Mouse (Mus musculus): ENCODE results near the gene Bpifb9a.
A peak's percentile ranks its signal among the peaks of the same experiment; 100 is the strongest.
"Not testable (repeated sequence)": the region's sequence is repeated elsewhere in the genome, so short reads cannot be mapped to it uniquely, and the experiment has no call there.

Gene Bpifb9a

GRCm38 (mm10) chr2:154257554-154257953, at the start of gene Bpifb9a:
TSS of gene Bpifb9a (plus strand) at chr2:154257854.
- not testable (repeated sequence) for DNase-seq (ENCODE audit: low spot score)

DNA sequence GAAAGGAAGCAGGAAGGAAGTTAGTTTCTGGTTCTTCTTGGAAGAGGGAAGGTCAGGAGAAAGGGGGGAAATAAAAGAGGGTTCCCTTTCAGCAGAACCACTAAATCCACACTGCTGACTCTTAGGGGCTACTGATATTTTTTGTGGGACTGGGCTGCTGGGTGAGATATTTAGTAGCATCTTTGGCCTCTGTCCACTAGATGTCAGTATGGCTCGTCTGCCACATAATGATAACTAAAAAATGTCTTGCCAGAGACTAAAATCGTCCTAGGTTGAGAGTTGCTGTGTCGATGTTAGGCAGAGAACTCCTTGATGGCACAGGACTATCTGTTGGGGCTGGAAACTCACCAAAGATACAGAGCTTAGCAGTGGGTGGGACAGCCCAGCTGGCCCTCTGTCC, 48.5 kb upstream of the Bpifb9a start:
- peak; percentile 74 for DNase-seq (ENCODE audit: low spot score)

DNA sequence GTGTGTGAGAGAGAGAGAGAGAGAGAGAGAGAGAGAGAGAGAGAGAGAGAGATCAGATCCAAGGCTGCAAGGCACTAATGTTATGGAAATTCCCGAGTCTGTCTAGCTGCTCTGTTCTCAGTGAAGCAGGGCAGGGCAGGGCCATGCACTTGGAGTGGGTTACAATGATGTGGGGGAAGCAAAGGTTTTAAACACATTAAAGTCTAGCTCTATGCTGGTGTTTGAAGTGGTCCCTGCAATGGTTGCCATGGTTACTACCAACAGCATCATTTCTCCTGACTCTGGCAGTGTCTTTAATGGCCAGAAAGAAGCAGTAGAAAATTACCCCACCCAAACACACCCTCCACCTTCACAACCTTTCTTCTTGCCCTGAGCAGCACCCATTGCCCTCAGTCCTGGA, 46.5 kb upstream of the Bpifb9a start:
- no peak for DNase-seq (ENCODE audit: low spot score)

GRCm38 (mm10) chr2:154211881-154212280, 45.8 kb upstream of the Bpifb9a start:
- DNase-seq (ENCODE audit: low spot score): no peak

DNA sequence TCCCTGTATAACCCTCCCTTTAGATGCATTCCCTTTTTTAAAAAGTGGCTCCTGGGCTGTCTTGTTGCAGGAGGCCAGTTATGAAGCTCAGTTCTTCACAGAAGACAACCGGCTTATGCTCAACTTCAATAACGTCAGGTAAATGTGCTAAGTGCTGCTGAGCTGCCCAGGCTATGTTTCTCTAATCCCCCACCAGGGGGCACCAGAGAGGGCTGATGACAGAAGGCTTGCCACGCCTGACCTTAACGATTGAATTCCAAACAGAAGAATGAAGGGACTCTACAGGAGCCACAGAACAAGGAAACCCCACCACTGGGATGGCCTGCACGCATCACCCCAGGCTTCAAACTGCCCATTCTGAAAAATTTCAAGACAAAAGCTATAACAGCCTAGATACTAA, 42.5 kb upstream of the Bpifb9a start:
- peak; percentile 89 for DNase-seq (ENCODE audit: low spot score)

- DNase-seq (ENCODE audit: low spot score): no peak
Measured at GRCm38 (mm10) chr2:154219950-154220349, 37.7 kb upstream of the Bpifb9a start.

DNA sequence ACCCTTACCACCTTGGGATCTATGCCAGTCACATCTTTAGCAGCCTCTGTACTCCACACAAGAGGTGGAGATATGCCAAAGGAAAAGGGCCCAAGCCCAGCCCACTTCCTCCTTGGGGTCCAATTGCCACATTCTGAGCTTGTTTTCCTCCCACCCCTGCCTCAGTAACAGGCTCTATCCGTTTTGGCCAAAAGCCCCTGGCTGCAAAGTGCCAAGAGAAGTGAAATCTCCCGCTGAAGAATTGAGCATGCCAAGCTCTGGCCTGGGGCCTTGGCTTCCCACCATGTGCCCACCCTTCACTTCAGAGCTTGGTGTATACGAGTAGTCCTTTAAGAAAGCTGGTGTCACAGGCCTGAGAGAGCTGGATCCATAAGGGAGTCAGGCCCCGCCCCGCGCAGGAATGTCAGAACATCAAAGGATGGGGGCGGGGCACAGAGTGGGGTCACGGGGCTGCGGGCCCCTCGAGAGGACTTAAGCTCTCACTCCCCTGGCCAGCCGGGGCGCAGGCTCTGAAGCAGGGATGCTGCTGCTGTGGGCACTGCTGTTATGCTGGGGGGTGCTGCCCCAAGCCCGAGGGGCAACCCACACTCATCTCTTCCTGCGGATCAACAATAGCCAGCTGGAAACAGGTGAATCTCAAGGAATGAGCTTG, 34.3 kb upstream of the Bpifb9a start, which contains the start of gene Bpifb5:
Bpifb5 (plus strand) TSS at position 478 of the 652 bp plus-strand sequence.
- peak; percentile 81 for DNase-seq (ENCODE audit: low spot score)

DNA sequence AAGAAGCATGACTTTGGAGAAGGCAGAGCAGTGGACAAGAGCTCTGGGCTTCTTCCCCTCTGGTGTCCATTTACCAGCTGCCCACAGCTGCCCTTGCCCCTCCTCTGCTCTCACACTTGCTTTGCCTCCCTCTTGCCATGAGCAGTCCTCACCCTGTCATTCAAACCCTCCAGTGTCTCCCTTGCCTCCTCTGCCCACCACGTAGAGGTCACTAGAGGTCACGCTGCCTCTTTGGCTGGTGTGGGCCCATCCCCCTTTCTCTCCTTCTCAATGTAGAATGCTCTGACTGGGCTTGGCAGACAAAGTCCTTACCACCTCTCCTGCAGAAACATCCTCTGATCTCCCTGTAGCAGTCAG, 33.8 kb upstream of the Bpifb9a start:
- DNase-seq (ENCODE audit: low spot score): peak; percentile 51

- DNase-seq (ENCODE audit: low spot score): no peak
Measured at GRCm38 (mm10) chr2:154226991-154227390, 30.7 kb upstream of the Bpifb9a start.

- DNase-seq (ENCODE audit: low spot score): no peak
Measured at GRCm38 (mm10) chr2:154227830-154228229, 29.8 kb upstream of the Bpifb9a start.

DNA sequence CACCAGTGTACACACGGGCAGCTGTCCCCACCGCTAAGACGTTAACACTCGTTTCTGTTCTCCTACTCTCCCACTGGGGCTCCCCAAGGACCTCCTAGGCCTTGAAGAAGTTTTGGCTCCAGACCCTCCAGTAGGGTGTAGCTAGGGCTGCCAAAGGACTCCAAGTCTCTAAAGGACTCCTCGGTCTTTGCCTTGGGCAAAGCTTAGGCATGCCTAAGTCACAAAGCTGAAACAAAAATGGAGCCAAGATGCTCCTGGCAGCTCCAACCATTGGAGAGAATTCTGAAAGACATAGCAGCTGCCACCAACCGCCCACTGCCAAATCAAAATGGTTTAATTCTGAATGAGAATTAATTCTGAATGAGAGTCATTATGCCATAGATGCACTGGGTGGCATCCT, 24.2 kb upstream of the Bpifb9a start:
- DNase-seq (ENCODE audit: low spot score): no peak

- no peak for DNase-seq (ENCODE audit: low spot score)
Measured at GRCm38 (mm10) chr2:154240771-154241170, 16.9 kb upstream of the Bpifb9a start.

- not testable (repeated sequence) for DNase-seq (ENCODE audit: low spot score)
Measured at GRCm38 (mm10) chr2:154242726-154243125, 14.9 kb upstream of the Bpifb9a start.

DNA sequence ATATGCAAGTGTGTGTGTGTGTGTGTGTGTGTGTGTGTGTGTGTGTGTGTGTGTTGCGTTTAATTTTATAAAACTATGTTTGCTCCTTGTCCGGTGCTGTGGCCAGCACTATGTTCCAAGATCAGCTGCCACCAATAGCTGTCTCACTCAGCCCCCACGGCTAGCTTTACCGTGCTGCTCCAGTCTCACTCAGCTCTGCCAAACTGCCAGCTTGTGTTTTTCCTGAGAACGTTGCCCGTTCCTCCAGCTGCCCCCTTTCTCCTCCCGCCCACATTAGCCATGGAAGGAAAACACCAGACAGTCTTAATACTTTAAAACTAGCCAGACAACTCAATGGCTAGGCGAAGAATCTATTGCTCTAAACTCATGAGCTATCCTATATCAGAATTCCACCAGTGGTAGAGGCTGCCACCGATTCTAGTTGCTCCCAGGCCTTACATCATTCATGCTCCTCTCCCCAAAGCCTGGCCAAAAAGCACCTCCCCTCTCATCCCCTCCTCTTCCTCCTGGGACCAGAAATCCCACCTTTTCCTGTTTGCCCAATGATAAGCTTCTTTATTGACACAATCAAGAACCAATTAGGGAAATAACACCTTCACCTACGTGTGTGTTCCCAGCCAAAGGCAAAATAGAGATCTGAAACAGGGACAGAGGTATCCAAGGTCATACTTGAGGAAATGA, 14.2 kb upstream of the Bpifb9a start:
- DNase-seq (ENCODE audit: low spot score): no peak

DNA sequence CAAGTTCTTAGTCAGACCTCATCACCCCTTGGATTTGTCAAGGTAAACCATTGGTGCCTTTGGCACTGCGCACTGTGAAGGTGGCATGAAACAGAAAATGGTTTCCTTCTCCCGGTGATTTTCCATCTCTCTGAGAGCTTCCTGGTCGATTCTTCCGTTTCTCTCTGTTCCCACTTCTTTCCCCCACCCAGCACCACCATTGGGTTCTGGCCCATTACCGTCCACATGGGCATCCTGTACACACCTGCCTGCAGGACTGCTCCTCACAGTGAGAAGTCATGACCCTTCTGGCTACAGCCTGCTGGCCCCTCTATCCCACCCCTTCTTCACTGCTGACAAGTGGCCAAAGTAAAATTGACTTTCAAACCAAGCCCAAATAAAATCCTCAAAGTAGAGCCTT, 12.3 kb upstream of the Bpifb9a start:
- DNase-seq (ENCODE audit: low spot score): no peak

DNA sequence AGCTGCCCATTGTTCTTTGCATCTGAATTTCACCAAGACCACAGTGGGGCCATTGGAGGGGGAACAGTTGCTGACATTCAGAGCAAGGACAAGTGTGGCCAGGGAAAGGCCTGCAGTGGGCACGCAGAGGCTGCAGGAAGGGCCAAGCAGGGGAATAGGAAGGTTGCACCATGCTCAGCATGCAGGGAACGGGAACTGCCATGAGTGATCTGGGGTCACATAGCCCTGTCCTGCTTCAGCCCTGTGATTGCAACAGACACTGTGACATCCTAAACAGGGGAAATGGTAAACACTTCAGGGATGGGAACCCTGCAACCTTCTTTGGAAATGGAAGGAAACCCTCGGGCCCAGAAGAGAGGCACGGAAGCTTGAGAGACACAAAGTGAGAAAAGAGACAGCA, 2.4 kb upstream of the Bpifb9a start:
- DNase-seq (ENCODE audit: low spot score): not testable (repeated sequence)

DNA sequence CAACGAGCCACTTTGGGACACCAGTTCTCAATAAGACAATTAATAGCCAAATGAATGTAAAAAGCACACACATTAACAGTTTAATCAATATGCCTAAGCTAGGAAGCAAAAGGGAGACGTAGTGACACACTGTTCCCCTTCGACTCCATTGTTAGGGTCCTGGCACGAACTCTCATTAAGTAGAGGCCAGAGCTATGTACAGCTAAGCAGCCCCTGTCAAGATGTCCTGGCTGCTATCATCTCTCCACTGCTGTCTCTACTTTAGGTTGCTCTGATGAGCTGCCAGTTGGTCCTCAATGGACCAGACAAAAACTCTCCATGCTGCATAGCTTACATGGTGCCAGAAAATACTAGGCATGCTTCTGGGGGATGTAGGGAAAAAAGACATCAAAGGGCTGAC, 1.9 kb upstream of the Bpifb9a start:
- no peak for DNase-seq (ENCODE audit: low spot score)

DNA sequence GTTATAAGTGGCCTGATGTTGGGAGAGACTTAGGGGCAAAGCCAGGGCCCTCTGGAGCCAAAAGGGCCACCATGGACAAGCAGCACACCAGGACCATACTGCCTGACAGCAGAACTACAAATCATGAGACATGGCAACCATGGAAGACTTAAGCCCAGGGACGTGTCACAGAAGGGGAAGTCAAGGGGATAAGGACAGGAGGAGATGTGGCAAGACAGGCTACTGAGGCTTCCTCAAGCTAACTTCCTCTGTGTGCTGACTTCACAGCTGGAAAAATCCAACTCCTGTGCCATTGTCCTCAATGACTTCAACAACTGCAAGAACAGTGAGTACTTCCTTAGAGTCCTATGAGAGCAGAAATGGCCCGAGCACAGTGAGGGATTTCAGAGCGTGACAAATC, 6.7 kb downstream of the Bpifb9a start:
- DNase-seq (ENCODE audit: low spot score): not testable (repeated sequence)

DNA sequence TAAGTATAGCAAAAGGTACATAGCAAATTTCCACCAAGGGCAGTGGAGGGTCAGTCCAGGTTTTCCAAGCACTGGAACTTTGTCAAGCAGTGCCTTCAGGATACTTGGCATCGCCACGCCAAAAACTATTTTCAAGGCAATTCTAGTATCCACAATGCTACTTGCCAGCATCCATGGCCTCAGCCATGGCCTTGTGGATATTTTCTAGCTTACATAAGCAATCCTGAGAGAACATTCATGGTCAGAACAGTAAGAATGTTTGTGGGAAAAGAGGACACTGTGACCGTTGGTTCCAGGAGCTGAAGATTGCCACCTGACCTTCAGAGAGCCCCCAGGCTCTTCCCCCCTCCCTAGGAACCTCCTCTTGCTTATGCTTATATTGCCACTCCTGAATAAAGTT, 34.2 kb downstream of the Bpifb9a start:
- DNase-seq (ENCODE audit: low spot score): not testable (repeated sequence)

DNA sequence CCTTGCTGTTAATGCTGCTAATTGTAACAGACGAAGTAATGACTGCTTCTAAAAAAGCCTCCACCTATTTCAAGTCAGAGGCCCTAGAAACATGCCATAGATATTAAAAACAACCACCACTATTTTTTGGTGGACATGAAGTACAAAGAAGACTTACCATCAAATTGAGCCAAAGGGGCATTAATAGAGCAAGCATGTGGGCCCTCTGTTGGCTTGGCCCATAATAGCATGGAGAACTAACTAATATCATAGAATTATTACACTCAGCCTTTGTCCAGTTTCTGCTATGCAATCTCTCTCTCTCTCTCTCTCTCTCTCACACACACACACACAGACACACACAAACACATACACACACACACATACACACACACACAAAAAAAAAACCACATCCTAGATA, 35.2 kb downstream of the Bpifb9a start:
- DNase-seq (ENCODE audit: low spot score): no peak

DNA sequence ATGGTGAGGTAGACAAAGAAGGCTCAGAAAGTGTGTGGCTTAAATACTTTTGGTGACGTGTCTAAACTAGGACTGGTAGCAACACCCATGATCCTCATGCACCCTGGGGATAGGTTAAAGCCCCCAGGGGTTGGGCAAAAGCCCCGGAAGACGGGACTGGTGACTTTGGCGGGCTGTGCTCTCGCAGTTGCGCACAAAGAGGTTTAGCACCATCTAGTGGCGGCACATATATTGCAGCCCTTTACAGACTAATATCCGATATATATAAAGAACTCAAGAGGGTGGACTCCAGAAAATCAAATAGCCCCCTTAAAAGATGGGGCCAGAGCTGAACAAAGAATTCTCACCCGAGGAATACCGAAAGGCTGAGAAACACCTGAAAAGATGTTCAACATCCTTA, 37.1 kb downstream of the Bpifb9a start:
- peak; percentile 82 for DNase-seq (ENCODE audit: low spot score)

- peak; percentile 86 for DNase-seq (ENCODE audit: low spot score)
Measured at GRCm38 (mm10) chr2:154300496-154300895, 42.8 kb downstream of the Bpifb9a start.

GRCm38 (mm10) chr2:154301763-154302162, 44.1 kb downstream of the Bpifb9a start:
- no peak for DNase-seq (ENCODE audit: low spot score)

DNA sequence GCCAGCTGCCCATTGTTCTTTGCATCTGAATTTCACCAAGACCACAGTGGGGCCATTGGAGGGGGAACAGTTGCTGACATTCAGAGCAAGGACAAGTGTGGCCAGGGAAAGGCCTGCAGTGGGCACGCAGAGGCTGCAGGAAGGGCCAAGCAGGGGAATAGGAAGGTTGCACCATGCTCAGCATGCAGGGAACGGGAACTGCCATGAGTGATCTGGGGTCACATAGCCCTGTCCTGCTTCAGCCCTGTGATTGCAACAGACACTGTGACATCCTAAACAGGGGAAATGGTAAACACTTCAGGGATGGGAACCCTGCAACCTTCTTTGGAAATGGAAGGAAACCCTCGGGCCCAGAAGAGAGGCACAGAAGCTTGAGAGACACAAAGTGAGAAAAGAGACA, 47.0 kb downstream of the Bpifb9a start:
- DNase-seq (ENCODE audit: low spot score): not testable (repeated sequence)

All from embryo, embryonic 10.5 days (tissue).